Mouse (Mus musculus) left cerebral cortex, postnatal 36 days (tissue): ENCODE data around the gene Zfp592. TPM values are rescaled to one million over a fixed set of nuclear protein-coding genes. Genes with fewer than 3 reads are reported as not detected.
"Not testable (repeated sequence)": the region's sequence is repeated elsewhere in the genome, so short reads cannot be mapped to it uniquely, and the experiment has no call there.

Experiments
- DNase-seq, 2 experiments: peaks; one replicate each; pipeline ENCODE4 v3.0.0; 2021 to 2022; ENCODE audit warnings: low spot score in 2 of 2, mixed read lengths in 1 of 2
- intact Hi-C: fragments of 180-260 bp; cut with DNase I; formaldehyde crosslinking; loops from one replicate; pipeline ENCODE4 v1.15.1; 2025
- total RNA-seq, 2 experiments: library from RNA; stranded (reverse); gene quantifications; 2 replicates each; pipeline ENCODE4 v1.2.3; 2021

Zfp592 gene
- total RNA-seq = 10 to 100 TPM; 21.3 to 22.4 TPM

DNA sequence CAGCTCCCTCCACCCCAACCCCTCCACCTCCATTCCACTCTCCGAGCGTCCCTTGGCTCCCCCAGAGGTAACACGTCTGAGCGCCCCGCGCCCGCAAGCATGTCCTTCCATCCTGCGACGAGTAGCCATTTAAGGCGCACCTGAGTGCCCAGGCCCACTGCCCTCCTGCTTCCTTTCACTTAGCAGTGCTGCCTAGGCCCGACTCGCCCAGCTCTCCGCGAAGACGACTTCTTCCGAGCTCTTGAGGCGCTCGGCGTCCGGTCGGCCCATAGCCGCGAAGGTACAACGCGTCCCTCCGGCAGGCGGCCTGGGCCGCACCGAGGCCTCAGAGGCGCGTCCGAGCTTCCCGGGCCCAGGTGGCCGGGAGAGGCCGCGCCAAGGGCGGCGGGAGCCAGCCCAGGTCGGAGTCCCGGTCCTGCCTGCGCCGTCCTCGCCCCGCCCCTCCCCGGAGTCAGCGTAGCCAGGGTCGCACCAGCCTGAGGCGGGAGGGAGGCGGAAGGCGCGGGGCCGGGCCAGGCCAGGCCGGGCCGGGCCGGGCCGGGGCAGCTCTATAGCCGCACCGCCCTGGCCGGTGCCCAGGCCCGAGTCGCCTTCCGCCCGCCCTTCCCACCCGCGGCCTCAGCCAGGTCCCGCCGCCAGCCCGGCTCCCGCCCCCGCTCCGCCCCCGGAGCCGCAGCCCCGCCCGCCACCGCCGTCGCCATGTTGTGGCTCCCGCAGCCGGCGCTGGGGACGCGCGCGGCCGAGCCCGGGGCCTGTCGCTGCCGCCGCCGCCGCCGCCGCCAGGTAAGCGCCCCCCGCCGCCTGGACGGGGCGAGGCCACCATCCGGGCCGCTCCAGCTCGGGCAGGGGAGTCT lies at the start of gene Zfp592:
Gene Zfp592, plus strand, starts transcription at position 702 of the 854 bp plus-strand sequence.
- intact Hi-C loops = loop anchor here (5.0 kb wide), 1 partner anchor 46 kb away; the partner anchor contains the start of gene Sec11a
- DNase-seq = peak; percentile 75 to 80

DNA sequence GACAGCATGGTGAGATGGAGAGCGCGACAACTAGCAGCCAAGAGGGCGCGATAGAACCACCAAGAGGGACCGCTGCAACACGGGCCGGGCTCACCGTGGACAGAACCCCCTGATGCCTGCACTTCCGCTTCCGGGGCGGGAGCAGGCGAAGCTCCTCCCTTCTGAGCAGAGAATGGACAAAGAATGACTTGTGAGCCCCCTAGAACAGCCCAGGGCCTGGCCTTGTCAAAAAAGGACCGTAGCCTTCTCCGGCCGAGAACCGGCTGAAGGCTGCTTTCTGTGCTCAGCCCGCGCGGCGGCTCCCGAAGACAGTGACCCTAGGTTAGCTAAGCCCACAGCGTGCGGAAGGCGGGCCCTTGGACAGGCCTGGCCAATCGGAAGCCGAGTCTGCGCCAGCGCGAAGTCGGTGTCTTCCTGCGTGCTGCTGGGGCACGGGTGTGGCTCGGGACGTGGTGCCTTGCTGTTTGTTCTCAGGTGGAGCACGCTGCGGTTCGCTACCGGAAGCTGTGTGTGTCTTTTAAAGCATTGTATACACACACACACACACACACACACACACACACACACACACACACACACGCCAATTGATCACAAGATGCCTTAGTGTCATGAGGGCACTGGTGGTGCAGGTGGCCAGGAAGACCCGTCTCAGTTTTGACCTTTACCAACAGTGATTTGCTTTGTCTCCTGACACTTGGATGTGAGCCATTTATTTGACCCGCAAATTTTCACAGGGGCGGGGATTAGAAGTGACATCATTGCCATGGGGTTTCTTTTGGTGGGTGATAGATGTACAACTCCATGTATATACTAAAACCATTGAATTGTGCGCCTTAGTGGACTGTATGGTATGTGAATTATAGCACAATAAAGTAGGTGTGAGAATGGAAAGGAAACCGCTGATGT lies 45.8 kb upstream of the Zfp592 start, which contains the start of gene Sec11a:
Gene Sec11a, minus strand, starts transcription at position 336 of the 906 bp plus-strand sequence.
- DNase-seq = peak; percentile 96 to 97
- intact Hi-C loops = loop anchor here (5.0 kb wide), 1 partner anchor 45 kb away; the partner anchor contains the start of gene Zfp592

DNA sequence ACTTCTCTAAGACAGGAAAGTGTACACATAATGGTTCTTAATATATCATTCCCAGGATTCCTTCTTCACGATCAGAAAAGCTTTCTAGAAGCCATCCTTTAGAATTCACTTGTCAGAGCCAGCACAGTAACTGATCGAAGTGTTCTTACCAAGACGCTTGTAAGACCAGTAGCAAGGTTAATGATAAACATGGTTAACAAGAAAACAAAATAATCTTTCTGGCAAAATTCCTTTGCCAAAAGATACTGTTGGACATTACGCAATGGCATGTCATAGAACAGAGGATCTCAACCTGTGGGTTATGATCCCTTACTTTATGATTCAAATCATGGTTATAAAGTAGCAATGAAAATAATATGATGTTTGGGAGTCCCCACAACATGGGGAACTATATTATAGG lies 42.0 kb upstream of the Zfp592 start:
- intact Hi-C loops = no loop called here
- DNase-seq = no peak

DNA sequence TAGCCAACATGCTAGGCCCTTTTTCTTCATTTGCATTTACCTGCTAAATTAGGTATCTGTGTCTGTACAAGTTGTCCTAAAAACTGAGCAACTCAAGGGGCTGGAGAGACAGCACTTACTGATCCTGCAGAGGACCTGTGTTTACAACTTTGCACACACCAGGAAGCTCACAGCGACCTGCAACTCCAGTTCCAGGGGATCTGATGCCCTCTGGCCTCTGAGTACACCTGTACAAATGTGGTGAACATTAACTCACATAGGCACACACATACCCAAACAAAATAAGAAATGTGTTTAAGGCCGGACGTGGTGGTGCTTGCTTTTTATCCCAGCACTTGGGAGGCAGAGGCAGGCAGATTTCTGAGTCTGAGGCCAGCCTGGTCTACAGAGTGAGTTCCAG lies 41.3 kb upstream of the Zfp592 start:
- DNase-seq = no peak
- intact Hi-C loops = no loop called here

DNA sequence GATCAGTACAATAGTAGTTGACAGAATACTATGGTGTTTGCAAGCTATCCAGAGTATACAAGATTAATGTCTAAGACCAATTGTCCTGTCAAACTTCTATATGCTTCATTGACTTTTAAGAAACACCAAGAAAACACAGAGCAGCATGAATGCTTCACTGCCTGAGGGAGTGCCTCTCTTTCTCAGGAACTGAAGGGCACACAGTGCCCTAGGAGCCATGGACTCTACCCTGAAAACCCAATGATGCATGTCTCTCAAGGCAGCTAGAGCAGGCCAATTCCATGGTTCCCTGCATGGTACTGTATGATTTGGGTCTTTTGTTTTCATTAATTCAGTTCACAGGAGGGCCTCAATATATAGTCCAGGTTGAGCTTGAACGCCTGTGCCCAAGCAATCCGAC lies 39.2 kb upstream of the Zfp592 start:
- intact Hi-C loops = no loop called here
- DNase-seq = no peak

DNA sequence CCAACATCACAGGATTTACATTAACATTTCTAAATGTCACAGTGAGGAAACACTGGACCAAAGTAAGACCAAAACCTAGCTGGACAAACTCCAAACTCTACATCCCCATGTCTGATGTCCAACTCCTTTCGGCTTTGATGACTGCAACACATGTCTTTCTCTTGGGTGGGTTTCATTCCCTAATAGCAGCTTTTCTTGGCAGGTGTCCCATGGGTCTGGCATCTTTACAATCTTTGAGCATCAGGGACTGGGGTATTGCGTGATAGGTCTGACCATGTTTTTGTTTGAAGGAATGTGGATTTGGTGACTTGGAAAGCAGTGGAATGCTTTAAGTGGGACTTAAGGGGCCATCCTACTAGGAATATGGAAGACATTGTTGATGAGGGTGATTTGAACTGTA lies 36.6 kb upstream of the Zfp592 start:
- DNase-seq = no peak
- intact Hi-C loops = no loop called here

DNA sequence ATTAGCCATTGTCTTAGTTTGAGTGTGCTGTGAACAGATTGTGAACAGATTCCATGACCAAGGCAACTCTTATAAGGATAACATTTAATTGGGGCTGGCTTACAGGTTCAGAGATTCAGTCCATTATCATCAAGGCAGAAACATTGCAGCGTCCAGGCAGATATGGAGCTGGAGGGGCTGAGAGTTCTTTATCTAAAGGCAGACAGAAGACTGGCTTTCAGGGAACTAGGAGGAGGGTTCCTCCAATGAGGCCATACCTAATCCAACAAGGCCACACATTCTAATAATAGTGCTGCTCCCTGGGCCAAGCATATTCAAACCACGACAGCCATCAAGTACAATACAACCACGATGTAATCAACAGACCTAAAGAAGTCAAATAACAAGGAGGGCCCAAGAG lies 34.5 kb upstream of the Zfp592 start:
- no peak for DNase-seq
- intact Hi-C loops = no loop called here

DNA sequence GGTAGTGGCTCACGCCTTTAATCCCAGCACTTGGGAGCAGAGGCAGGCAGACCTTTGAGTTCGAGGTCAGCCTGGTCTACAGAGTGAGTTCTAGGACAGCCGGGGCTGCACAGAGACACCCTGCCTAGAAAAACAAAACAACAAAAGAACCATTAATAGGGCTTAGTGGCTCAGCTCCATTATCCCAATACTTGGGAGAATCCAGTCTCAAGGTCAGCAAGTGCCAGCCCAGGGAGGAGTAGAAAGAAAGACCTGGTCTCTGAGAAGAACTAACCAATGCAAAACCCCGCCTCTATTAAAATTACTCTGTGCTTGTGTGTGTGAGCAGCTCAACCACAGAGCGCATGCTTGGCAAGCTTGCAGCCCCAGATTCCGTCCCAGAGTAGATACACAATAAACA lies 30.7 kb upstream of the Zfp592 start:
- no peak for DNase-seq
- intact Hi-C loops = no loop called here

DNA sequence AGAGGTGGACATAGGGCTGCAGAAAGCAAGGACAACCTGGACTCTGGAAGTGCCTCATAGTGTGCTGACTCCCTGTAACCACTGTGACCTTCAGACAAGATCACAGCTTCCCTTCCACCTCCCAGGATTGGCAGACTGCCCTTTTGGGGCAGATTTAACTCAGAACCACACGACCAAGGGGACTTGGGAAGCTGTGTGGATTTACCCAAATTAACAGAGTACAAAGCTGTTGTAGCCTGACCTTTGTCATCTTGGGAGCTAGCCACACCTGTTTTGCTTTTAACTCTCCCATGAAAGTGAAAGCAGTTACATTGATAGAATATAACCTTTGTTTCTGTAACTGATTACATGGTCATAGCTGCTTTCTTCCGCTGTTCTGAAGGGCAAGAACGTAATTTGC lies 22.6 kb upstream of the Zfp592 start:
- intact Hi-C loops = no loop called here
- no peak for DNase-seq

DNA sequence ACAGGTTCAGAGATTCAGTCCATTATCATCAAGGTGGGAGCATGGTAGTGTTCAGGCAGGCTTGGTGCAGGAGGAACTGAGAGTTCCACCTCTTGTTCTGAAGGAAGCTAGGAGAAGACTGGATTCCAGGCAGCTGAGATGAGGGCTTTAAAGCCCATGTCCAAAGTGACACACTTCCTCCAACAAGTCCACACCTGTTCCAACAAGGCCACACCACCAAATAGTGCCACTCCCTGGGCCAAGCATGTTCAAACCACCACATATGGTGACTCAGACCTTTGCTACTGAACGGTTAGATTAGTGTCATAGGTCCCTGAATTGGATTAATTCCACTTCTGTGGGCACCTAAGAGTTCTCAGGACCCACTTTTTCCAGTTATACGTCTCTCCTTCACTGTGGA lies 22.1 kb upstream of the Zfp592 start:
- DNase-seq = no peak
- intact Hi-C loops = no loop called here

DNA sequence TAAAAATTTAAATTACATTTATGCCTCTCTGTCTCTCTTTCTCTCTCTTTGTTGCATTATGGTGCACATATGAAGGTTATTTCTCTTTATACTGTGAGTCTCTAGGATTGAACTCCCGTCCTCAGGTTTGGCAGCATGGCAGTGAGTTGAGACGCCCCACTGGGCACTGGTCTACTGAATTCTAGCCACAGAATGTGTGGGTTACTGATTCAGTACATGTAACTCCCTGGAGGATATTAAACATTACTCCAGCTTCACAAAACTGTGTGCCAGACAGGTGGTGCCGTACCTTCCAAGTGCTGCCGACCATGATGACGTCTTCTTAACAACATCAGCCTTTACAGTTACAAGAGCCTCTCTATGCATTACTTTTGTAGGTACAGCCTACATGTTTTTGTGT lies 21.4 kb upstream of the Zfp592 start:
- no peak for DNase-seq
- intact Hi-C loops = no loop called here

DNA sequence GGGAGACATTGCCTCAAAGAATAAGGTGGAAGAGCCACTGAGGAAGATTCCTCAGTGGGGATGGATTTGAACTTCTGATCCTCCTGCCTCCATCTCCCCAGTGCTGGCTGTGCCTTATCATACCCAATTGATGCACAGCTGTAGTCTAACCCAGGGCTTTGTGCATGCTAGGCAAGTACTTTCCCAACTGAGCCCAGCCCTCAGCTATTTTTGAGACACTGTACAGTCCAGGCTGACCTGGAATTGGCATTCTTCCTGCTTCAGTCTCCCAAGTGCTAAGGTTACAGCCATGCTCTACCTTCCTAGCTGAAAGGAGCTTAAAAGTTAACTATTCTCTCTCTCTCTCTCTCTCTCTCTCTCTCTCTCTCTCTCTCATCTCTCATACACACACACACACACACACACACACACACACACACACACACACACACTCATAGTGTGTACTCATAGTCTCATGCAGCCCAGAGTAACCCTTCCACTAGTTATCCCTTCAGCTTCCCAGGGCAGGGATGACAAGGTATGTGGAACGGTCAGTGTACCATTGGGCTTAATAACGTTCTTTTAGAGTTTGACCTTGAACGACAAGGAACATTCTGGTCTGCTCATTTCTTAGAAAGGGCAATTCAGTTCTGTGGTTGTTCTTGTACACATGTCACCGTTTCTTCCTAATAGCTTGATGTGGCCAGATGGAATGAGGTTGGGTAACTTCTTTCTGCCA lies 20.4 kb upstream of the Zfp592 start:
- intact Hi-C loops, DNase-seq: not testable (repeated sequence)

DNA sequence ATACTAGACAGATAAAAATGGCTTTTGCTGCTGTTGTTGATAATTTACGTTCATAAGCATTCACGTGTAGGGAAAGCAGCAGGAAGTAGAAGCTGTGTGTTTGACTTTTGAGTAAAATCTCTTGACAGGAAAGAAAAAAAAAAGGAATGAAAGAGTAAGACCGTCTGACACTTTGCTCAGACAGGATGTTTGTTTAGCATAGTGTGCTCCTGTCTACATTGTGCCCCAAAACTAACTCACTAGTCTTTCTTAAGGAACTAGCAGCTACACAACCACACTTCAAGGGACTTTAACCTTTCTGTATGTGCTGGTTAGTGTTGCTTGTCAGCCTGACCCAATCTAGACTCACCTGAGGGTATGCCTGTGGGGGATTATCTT lies 19.9 kb upstream of the Zfp592 start:
- DNase-seq, intact Hi-C loops: not testable (repeated sequence)

DNA sequence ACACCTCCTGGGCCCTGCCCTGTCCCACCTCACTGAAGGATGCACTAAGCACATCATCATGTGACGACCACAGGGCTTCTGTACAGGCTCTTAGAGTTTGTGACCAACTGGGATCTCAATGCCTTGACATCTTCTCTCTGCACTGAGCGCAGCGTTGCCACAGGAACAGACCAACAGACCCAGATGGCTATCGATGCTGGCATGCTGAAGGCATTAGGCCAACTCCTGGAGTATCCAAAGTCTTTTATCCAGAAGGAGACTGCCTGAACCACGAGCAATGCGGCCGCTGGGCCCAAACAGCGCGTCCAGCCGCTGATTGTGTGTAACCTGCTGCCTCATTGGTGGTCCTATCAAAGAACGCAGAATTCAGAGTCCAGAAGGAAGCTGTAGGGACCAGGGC lies 12.9 kb upstream of the Zfp592 start:
- intact Hi-C loops = no loop called here
- DNase-seq = no peak

DNA sequence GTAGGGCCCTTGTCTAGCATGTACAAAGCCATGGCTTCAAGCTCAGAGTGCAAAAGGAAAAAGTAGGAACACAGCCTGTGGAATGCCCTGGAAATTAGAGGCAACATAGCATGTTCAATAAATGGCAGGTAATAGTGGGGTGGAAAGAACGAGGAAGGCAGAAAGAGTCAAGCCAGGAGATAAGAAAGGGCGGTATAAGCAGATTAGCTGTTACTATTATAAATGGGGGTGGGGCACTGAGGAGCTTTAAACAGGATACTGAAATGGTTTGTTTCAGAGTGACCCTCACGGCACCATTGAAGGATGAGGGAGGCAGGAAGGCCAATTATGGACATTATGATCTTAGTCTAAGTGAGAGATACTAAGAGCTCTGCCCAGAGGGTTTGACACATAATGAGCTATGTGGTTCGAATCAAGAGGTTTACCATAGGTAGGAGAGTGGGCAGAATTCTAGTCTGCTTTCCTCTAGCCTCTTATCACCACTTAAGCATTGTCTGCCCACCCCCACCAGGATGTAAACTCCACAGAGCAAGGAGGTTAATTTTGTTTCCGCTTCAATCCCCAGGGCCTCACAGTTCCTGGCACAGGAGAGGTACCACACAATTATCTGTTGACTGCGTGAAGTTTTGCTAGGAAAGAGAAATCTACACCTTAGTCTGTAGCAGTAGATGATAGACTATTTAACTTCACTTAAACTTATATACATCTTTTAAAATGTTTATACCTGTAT lies 6.9 kb upstream of the Zfp592 start:
- intact Hi-C loops = no loop called here
- DNase-seq = no peak

DNA sequence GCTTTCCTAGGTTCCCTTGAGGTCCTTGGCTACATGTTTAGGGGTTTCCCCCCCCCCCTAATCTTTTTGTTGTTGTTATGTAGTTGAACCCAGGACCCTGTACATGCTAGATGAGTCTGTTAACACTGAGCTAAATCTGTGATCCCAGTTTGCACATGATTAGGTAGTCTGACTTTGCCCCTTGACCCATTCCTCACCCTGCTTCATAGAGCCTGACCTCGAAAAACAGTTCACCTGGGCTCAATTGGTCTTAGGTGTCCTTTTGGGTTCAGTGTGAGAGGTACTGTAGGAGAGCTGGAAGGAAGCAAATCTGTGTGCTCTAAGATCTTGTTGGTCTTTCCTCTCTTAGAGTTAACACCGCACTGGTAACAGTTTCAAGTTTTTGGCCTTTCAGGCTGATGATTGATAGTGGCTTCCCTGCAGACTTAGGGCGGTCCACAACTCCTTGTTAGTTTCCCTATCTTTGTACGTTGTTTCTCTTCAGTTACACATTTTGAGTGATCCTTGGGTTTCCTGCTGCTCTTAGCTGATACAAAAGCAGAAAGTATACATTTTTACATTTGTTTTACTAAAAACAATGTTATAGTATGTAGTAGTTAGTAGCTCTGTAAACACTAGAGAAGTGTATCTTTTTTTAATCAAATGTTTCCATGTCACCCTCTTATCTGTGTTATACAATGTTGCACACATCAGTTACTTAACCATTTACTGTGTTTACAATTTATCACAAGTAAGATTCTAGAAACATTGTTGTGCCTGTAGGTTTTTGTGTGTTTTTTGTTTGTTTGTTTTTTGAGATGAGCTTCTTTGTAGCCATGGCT lies 5.5 kb upstream of the Zfp592 start:
- no peak for DNase-seq
- intact Hi-C loops = no loop called here

DNA sequence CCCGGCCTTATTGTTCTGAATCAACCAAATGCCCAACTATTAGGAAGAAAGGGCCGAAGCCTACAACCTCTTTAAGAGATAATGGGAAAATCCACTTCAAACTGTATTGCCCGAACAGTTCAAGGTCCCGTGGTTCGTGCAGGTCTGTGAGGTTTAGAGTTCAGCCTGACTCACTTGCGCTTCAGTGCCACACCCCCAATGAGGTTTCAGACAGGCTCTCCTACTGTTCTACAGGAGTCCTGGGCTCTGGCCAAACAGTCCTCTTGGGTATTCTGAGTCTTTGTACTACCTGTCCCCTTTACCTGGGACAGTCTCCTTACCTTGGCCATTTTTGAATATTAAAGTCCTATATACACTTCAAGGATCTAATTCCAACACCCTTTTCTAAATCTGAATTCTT lies 3.2 kb upstream of the Zfp592 start:
- intact Hi-C loops = loop anchor here (5.0 kb wide), 1 partner anchor 43 kb away; the partner anchor contains the start of gene Sec11a

DNA sequence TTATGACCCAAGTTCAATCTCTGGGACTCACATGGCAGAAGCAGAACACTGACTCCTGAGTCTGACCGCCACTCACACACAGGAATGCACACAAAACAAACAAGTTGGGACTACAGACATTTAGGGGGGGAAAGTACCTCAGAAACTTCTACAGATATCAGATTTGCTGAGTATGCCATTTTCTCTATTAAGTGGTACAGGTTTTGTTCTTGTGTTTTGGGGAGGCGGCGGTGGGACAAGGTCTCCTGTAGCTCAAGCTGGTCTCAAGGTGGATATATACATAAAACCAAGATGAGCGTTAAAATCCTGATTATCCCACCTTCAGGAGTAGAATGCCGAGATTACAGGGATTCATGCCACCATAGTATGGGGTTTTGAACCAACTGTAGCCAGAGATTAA lies 1.9 kb upstream of the Zfp592 start:
- no peak for DNase-seq
- intact Hi-C loops = loop anchor here (5.0 kb wide), 1 partner anchor 44 kb away; the partner anchor contains the start of gene Sec11a

More for the DNA sequence above, 3.2 kb upstream of the Zfp592 start:
- DNase-seq = no peak
